13 mouse cellular contexts compared by ENCODE assay signal in genomic region chr8:26559196-26559595, GRCm38 (mm10).
DNase-seq lines count a peak whose midpoint lies in the region; ATAC-seq and TF ChIP-seq lines count a peak whose summit lies in the region.
"Had no signal": no experiment of that assay in that cellular context is flagged by ENCODE, and none has a peak within 500 bp of the region (broad histone marks: within the 10 kb centered on the region; RNA-seq: fewer than 3 reads in every experiment).

No protein-coding gene starts in this region.

- no peak for ATAC-seq in CD4-positive, CD25-positive, alpha-beta regulatory T cell, adult 4 months
- ATAC-seq in forebrain, embryonic 11.5 days (replicated peaks; ENCODE audit: low FRiP score) = no peak
- ATAC-seq in megakaryocyte progenitor cell, adult 5-6 weeks (replicated peaks; ENCODE audit: poor library complexity) = no peak
- ATAC-seq in midbrain, embryonic 15.5 days (replicated peaks) = no peak
- ATAC-seq: forebrain, embryonic 15.5 days; Patski had no signal

- peak; percentile 99 for DNase-seq in adipocyte (ENCODE audit: low spot score)
- DNase-seq in gastrocnemius, postnatal 36 days = peak; percentile 74 to 77
- DNase-seq in limb, embryonic 10.5 days (ENCODE audit: low spot score) = peak; percentile 25
- no peak for DNase-seq in forebrain, embryonic 11.5 days (ENCODE audit: low spot score)
- DNase-seq: cerebellum, adult 2 months; right cerebral cortex, postnatal 14 days had no signal

- H3K4me3 ChIP-seq in C2C12 (ENCODE audit: insufficient read depth, poor library complexity, severe bottlenecking) = no peak overlapping the region
- H3K4me3 ChIP-seq in limb, embryonic 10.5 days = no peak overlapping the region
- H3K4me3 ChIP-seq in forebrain, embryonic 11.5 days (ENCODE audit: low read depth, low read length) = no peak overlapping the region
- H3K4me3 ChIP-seq in midbrain, embryonic 15.5 days = no peak overlapping the region
- H3K4me3 ChIP-seq: forebrain, embryonic 15.5 days; hindbrain, embryonic 13.5 days had no signal

- no peak overlapping the region for H3K4me2 ChIP-seq in forebrain, embryonic 11.5 days (ENCODE audit: low read depth, low read length, severe bottlenecking)
- H3K4me2 ChIP-seq in midbrain, embryonic 15.5 days = no peak overlapping the region
- H3K4me2 ChIP-seq: forebrain, embryonic 15.5 days; hindbrain, embryonic 13.5 days had no signal

- H3K4me1 ChIP-seq in limb, embryonic 10.5 days = peaks cover 7% of the 10 kb centered on the region
- H3K4me1 ChIP-seq in forebrain, embryonic 11.5 days (replicated peaks; ENCODE audit: control insufficient read depth, insufficient read depth, low read length) = no peaks in the 10 kb centered on the region
- no peaks in the 10 kb centered on the region for H3K4me1 ChIP-seq in midbrain, embryonic 15.5 days
- H3K4me1 ChIP-seq: forebrain, embryonic 15.5 days; hindbrain, embryonic 13.5 days had no signal

- intact Hi-C loops in gastrocnemius, postnatal 36 days (cut with DNase I) = no loop called here

- H3K27me3 ChIP-seq in C2C12 (ENCODE audit: control insufficient read depth, insufficient read depth, insufficient read length) = peaks cover 6% of the 10 kb centered on the region
- 0 out of 2 replicates have a peak, but pooled peaks cover 9% of the 10 kb centered on the region for H3K27me3 ChIP-seq in limb, embryonic 10.5 days (ENCODE audit: low read depth, poor library complexity, severe bottlenecking)
- H3K27me3 ChIP-seq in forebrain, embryonic 11.5 days (ENCODE audit: control insufficient read depth, insufficient read depth, low read length) = no peaks in the 10 kb centered on the region
- H3K27me3 ChIP-seq in midbrain, embryonic 15.5 days (replicated peaks) = no peaks in the 10 kb centered on the region
- H3K27me3 ChIP-seq: forebrain, embryonic 15.5 days had no signal

- H3K36me3 ChIP-seq in C2C12 (ENCODE audit: control insufficient read depth, insufficient read depth) = no peaks in the 10 kb centered on the region
- H3K36me3 ChIP-seq in limb, embryonic 10.5 days = no peaks in the 10 kb centered on the region
- H3K36me3 ChIP-seq in forebrain, embryonic 11.5 days (ENCODE audit: control insufficient read depth, insufficient read depth, low read length) = no peaks in the 10 kb centered on the region
- no peaks in the 10 kb centered on the region for H3K36me3 ChIP-seq in midbrain, embryonic 15.5 days (replicated peaks)
- H3K36me3 ChIP-seq: forebrain, embryonic 15.5 days; hindbrain, embryonic 13.5 days had no signal

- no peak overlapping the region for H3K27ac ChIP-seq in limb, embryonic 10.5 days
- H3K27ac ChIP-seq in forebrain, embryonic 11.5 days (ENCODE audit: low read depth, low read length) = no peak overlapping the region
- H3K27ac ChIP-seq in midbrain, embryonic 15.5 days = no peak overlapping the region
- H3K27ac ChIP-seq: forebrain, embryonic 15.5 days; hindbrain, embryonic 13.5 days had no signal

- no peak for TF ChIP-seq CTCF in C2C12 (IDR thresholded peaks at IDR 0.05; ENCODE audit: control insufficient read depth, insufficient read depth, insufficient read length)

- no peaks in the 10 kb centered on the region for H3K9me3 ChIP-seq in limb, embryonic 10.5 days (replicated peaks)
- no peaks in the 10 kb centered on the region for H3K9me3 ChIP-seq in forebrain, embryonic 11.5 days (ENCODE audit: control insufficient read depth, low read length)
- no peaks in the 10 kb centered on the region for H3K9me3 ChIP-seq in midbrain, embryonic 15.5 days
- H3K9me3 ChIP-seq: forebrain, embryonic 15.5 days; hindbrain, embryonic 13.5 days had no signal

- no peaks in the 10 kb centered on the region for H3K79me2 ChIP-seq in C2C12 (ENCODE audit: control insufficient read depth, insufficient read depth)

- no peaks in the 10 kb centered on the region for H3K79me3 ChIP-seq in C2C12 (ENCODE audit: low read depth)

- H3K9ac ChIP-seq in forebrain, embryonic 11.5 days (ENCODE audit: low read length) = no peak overlapping the region
- no peak overlapping the region for H3K9ac ChIP-seq in midbrain, embryonic 15.5 days
- H3K9ac ChIP-seq: forebrain, embryonic 15.5 days; hindbrain, embryonic 13.5 days had no signal

- 69% methylated on average over 5 of the region's 5 CpGs for WGBS in limb, embryonic 10.5 days
- WGBS in forebrain, embryonic 11.5 days = 83% methylated on average over 5 of the region's 5 CpGs
- WGBS in midbrain, embryonic 15.5 days = 76% methylated on average over 5 of the region's 5 CpGs

- H3ac ChIP-seq in C2C12 (ENCODE audit: control insufficient read depth, insufficient read length, low read depth) = no peak overlapping the region

TF ChIP-seq in C2C12, 6 proteins besides CTCF, POLR2A, EP300 and RAD21:
- TF ChIP-seq MYOD1 (IDR thresholded peaks at IDR 0.05; ENCODE audit: control insufficient read depth, insufficient read length, low read depth) (no peak), MYOG (IDR thresholded peaks at IDR 0.05; ENCODE audit: control insufficient read depth, extremely low read depth, insufficient read length) (no peak), FOSL1 (IDR thresholded peaks at IDR 0.05; ENCODE audit: insufficient read depth, low read length, poor library complexity, severe bottlenecking) (no peak), CEBPB (IDR thresholded peaks at IDR 0.05; ENCODE audit: low read depth) (peak; percentile 44)
